Mouse (Mus musculus): ENCODE measurements around the gene Vmn2r27.

Vmn2r27 gene

GRCm38 (mm10) chr6:124231756-124232155 lies at the start of gene Vmn2r27:
Vmn2r27 (minus strand) TSS chr6:124231856.
- DNase-seq (ENCODE audit: low spot score), result no peak

GRCm38 (mm10) chr6:124278291-124278690 lies 46.6 kb upstream of the Vmn2r27 start:
- DNase-seq (ENCODE audit: low spot score), result no peak

DNA sequence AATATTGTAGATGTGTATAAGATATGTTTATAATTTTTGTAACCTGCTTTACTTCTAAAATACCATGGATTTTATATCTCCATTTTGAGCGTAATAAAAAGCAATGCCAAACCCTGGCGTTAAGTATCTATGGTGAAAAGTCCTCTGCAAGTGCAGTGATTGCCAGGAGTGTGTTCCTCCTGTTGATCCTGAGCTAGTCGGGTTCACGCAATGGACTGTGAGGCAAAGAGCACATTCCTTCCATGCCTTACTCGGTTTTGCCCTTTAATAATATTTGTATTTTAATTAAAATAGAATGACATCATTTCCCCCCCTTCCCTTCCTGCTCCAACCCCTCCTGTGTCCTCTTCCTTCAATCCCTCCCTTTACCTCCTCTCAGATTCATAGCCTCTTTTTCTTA lies 46.0 kb upstream of the Vmn2r27 start:
- DNase-seq (ENCODE audit: low spot score), result no peak

GRCm38 (mm10) chr6:124273231-124273880 lies 41.7 kb upstream of the Vmn2r27 start:
- no peak for DNase-seq (ENCODE audit: low spot score)

GRCm38 (mm10) chr6:124262696-124263095 lies 31.0 kb upstream of the Vmn2r27 start:
- DNase-seq (ENCODE audit: low spot score), result no peak

DNA sequence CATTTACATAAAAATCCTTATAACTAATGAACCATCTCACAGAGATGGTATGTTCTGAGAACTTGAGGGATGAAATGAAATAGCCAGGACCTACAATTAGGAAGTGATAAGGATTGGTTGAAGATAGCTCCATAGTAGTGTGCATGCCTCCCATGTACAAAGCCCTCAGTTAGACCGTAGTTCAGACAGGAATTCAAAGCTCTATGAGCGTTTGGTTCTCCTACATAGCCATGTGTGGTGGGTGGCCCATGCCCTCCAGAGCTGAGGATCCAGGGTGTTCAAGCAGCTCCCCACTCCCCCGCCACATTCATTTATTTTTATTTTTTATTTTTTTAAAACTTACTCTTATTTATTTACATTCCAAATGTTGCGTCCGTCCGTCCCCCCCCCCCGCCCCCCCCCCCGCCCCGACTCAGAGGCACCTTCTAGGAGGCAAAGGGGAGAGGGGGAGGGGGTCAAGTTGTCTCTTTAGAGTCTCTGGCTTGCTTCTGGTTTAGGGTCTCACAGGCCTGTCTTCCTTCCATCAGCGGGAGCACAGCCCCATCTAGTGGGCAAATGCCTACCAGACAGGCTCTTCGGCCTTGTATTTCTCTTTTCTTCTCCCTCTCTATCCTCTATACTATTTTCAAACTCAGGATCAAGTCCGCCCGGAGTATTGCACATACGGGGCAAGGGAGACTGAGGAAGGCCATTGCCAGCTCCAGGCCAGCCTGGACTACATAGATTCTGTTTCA lies 28.7 kb upstream of the Vmn2r27 start:
- peak; percentile 56 for DNase-seq (ENCODE audit: low spot score)

DNA sequence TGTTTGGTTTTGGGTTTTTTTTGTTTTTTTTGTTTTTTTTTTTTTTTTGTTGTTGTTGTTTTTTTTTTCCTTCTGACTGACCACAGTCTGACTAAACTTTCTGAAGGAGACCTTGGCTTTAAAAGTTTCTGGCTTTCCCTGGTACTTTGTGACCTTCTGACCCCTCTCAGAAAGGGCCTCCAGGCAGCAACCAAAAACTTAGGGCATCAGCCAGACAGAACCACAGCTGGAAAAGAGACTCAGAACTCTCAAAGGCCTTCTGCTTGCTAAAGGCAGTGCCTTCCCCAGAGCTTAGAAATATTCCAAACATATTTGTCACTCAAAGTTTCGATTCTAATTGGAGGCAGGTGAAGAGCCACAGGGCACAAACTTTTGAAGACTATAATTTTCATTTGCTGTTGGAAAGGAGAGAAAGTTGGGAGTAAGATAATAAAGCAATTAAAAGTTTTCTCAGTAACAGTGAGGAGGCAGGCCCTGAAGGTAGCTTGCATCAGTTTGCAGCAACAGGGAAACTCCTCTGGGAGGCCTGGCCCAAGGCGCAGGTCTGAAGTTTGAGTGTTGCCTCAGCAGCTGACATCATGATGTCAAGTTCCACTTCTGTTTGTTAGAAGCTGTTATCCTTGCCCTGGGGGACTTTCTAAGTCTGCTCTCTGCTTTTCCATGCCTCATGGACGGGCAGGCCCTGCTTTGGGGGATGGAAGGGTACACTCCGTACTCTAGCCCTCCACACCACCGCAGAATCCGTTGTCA lies 24.2 kb upstream of the Vmn2r27 start:
- no peak for DNase-seq (ENCODE audit: low spot score)

- no peak for DNase-seq (ENCODE audit: low spot score)
Measured at GRCm38 (mm10) chr6:124202116-124202515, 29.5 kb downstream of the Vmn2r27 start.

DNA sequence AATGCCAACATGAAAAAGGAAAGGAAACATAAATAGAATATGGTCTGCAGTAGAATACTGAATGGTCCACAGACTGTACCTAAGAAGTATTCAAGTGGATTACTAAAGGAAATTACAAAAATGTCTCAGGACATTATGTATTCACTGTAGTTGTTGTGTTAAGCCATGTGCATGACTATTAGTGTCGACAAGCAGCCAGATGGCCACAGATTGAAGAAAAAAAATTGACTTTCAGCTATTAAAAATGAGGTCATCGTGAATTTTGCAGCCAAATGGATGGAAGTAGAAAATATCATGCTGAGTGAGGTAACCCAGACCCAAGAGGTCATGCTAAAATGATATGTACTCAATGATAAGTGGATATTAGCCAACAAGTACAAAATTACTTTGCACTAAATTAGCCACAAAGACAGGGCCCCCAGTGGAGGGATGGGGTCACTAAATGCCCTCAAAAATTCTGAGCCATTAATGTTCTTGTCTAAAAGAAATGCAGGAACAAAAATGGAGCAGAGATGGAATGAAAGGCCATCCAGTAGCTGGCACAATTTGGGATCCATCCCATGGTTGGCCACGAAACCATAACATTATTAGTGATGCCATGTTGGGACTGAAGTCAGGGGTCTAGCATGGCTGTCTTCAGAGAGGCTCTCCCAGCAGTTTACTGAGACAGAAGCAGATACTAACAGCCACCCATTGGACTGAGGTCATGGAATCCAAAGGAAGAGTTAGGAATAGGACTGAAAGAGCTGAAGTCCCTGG lies 63.0 kb downstream of the Vmn2r27 start:
- DNase-seq (ENCODE audit: low spot score), result no peak

DNA sequence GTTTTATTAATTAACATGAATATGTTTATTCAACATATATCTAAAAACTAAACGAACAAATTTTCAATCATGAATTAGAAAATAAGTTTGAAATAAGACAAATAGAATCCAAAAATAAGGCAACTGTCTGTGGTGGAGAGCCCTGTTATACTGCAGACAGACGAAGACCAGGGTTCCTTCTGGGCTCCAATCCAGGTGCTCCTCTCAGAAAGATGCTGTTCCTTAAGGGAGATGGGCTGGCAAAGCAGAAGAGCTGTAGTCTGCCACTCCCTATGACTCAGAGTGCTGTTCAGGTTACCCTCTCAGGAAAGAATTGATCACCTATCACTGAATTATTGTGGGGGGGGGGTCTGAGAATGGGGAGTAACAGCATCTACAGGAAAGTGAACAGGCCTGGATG lies 65.1 kb downstream of the Vmn2r27 start:
- no peak for DNase-seq (ENCODE audit: low spot score)

GRCm38 (mm10) chr6:124149808-124150207 lies 81.8 kb downstream of the Vmn2r27 start:
- DNase-seq (ENCODE audit: low spot score), result no peak

All from yolk sac, embryonic 10.5 days (tissue).